Mouse (Mus musculus): ENCODE results near the gene Bcas1. TPM values are rescaled to one million over a fixed set of nuclear protein-coding genes. Genes with fewer than 3 reads are reported as not detected.
"Not testable (repeated sequence)": the region's sequence is repeated elsewhere in the genome, so short reads cannot be mapped to it uniquely, and the experiment has no call there.

Gene Bcas1
- 10.6 and 19.9 TPM in 2 replicates for polyA plus RNA-seq (2012; rRNA removed)

DNA sequence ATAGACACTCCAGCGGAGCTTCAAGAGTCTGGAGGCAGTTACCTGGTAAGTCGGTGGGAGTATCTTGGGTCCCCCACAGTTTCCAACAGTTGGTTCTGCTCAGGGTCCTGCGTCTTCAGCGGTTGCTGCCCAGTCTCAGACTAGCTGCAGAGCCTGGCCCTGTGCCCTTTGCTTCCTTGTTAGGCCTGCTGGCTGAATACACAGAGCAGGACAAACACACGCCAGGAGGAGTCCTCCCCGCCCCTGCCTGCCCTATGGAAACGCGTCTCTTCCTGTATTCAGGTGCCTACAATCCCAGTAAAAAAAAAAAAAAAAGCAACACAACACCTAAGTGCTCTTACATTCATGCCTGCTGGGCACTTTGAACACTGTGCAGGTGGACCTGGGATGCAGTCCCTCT is at the start of gene Bcas1:
Gene Bcas1 (minus strand): TSS at position 142 of the 400 bp plus-strand sequence.
- DNase-seq (ENCODE audit: low read depth, low spot score), result no peak
- WGBS, result 38% methylated on average over 8 of the region's 8 CpGs

DNA sequence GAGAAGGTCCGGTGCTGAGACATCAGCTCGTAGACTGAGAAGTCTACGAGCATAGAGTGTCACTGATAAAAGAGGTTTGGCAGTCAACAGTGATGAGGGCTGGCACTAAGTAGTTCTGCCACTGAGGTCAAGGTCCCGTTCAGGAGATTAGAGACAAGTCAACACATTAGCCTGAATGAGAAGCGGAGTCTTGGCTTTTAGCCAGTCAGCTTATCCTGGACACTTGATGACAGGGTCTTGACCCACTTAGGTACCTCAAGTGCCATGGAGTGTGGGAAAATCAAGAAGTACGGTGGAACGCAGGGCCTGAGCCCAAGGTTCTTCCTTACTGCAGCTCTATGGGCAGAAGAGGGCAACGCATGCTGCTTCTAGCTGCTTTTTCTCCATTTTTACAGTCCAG is 49.0 kb upstream of the Bcas1 start:
- WGBS, result 65% methylated on average over 8 of the region's 8 CpGs
- no peak for DNase-seq (ENCODE audit: low read depth, low spot score)

DNA sequence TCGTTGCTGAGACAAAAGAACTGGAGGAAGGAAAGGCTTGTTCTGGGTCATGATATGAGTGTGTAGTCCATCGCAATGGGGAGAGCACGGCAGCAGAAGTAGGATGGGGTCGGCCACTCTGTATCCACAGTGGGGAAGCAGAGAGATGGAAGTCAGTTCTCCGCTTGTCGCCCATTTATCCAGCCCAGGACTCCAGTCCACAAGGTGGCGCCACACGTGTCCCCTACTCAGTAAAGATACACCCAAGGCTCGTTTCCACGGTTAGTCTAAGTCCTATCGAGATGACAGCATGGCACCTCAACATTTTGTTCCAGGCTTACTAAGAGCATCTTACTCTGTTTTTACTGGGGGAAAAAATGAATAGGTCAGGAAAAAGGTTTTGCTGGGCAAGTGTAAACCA is 48.6 kb upstream of the Bcas1 start:
- 76% methylated on average over 11 of the region's 11 CpGs for WGBS
- DNase-seq (ENCODE audit: low read depth, low spot score), result no peak

DNA sequence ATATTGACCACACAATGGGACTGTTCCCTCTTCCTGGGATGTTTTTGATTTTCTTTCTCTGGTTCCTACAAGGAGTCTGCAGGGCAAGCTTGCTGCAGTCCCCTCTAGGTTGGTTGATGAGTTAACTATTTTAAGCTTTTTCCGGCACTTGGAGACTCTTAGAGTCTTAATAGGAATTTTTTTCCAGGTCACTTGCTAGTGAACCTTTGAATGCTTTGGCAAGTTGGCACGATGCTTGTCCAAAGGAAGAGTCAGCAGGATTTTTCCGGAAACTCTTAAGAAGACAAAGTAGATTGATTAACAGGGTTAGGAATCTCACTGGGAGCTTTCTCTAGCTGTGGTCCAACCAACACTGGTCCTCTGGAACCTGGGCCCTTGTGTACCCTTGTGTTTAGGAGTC is 47.5 kb upstream of the Bcas1 start:
- DNase-seq (ENCODE audit: low read depth, low spot score), result no peak
- WGBS, result 82% methylated on average over 3 of the region's 3 CpGs

DNA sequence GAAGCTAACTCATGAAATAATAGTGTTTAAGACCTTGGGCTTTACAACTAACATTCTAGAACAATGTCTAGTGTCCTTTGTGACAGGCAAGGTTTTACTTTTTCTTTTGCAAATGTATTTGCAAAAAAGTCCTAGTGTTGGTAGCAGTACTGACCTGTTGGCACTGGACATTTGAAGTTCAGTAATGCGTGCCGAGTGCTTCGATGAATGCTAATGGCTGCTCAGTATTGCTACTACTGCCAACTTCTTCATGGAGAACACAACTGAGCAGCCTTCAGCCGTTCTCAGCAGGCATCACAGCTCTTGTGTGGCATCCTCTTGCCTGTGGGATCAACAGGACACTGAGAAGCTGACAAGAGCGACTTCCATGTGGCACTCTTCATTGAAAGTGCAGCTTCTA is 46.5 kb upstream of the Bcas1 start:
- no peak for DNase-seq (ENCODE audit: low read depth, low spot score)
- WGBS, result 93% methylated on average over 5 of the region's 5 CpGs

DNA sequence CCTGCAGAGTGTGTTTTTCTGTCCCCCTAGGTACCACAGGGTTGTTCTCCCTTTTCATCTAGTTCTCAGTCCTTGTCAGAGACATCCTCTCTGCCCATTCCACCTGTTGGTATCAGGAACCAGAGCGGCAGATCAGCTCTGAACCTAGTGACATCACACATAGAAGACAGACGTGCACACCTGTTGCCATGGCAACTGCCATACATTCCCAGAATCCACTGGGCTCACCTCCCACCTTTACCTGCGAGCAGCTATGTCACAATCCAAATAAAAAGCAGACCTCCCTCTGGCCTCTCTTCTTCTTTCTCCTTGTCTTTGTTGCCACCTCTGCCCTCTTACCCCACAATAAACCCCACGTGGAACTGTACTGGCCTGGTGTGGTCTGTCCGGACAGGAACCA is 42.9 kb upstream of the Bcas1 start:
- WGBS, result 79% methylated on average over 5 of the region's 5 CpGs
- DNase-seq (ENCODE audit: low read depth, low spot score), result no peak

DNA sequence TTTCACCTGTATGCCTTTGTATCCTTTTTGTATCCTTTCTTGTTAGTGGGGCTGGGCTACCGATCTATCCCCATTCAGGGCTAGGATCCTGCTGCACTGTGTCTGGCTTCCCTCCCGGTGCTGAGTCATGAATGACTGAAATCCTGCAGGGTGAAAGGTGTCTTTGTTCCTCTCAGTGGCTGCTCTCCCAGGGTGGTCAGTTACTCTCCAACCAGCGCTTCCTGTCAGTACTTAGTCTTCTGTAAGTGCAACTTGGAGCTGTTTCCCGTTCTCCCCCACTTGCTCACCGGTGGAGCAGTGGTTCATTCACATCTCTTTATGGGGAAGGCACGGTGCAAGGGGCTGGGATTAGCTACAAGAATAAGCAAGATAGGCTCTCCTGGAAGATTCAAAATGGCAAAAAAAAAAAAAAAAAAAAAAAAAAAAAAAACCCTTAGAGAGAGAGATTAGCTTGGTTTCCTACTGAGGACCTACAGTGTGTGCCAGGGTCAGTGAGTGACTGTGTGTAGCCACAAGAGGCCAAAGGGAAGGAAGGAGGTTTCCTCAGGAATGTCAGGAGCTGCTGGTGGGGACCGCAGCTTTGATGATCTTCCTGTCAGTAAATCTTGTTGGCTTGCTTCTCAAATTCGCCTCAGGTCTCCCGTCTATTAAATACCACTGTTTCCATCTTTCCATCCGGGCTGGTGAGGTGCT is 42.1 kb upstream of the Bcas1 start:
- no peak for DNase-seq (ENCODE audit: low read depth, low spot score)
- 13% methylated on average over 10 of the region's 10 CpGs for WGBS

DNA sequence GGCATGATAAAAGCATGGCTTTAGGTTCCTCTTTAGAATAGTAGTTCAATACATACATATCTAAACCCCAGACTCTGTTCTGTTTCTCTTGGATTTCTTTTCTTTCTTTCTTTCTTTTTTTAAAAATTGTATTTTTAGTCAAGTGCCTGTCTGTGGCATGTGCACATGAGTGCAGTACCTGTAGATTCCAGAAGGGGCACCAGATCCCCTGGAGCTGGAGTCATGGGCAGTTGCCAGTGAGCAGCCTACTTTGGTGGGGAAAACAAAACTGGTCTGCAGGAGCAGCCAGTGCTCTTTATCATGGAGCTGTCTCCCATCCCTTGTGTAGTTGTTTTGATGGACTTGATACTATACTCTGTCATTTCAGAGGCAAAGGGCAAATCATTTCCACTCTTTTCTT is 40.4 kb upstream of the Bcas1 start:
- DNase-seq (ENCODE audit: low read depth, low spot score), result no peak

DNA sequence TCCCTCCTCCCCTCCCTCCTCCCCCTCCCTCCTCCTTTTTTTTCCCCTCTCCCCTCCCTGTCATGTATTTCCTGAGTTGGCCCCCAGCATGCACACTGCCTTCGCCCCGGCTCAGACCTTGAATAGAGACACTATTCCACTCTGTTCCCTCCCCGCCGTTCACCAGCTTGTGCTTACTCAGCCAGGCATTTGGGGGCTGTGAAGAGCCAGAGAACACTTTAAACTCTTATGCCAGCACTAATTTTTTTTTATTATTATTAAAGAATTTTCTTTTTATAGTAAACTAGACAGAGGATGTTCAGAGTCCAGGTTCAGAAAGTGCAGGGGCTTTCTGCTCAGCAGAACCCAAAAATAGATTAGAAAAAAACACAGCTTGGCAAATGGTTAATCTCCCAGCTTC is 37.2 kb upstream of the Bcas1 start:
- WGBS, result 63% methylated on average over 4 of the region's 4 CpGs
- DNase-seq (ENCODE audit: low read depth, low spot score), result no peak

DNA sequence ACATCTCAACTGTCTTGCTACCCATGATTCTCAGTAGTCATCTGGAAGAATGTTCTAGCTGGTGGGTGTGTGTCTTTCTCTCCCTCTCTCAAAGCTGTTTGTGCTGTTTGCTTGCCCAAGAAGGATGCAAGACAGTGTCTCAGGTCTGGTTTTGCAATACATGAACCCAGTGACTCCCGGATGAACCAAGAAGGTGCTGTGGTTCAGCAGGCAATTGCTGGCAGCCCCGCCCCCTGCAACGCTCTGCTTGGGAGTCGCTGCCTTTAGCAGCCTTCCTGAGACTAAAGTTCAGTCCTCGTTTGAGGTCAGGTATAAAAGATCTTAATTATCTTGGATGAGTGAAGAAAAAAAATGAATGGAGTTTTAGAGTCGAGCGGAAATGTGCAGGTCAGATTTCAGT is 34.0 kb upstream of the Bcas1 start:
- DNase-seq (ENCODE audit: low read depth, low spot score), result no peak
- 26% methylated on average over 7 of the region's 7 CpGs for WGBS

DNA sequence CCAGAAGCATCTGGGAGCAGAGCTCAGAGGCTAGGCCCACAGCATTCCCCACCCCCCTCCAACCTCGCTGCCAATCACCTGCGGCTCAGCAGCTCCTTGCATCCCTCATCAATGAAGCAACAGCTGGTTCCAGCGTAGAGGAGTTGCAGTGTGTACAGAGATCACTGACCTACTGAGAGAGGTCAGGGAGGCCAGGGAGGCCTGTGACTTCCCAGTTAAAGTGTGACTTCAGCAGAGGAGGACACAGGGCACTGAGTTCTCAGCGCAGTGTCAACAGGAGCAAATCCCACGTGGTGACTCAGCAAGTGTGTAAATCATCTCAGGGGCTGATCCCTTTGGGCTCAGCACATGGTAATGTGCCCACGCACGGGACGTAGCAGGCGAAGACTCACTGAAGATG is 32.2 kb upstream of the Bcas1 start:
- no peak for DNase-seq (ENCODE audit: low read depth, low spot score)
- WGBS, result 42% methylated on average over 9 of the region's 9 CpGs

DNA sequence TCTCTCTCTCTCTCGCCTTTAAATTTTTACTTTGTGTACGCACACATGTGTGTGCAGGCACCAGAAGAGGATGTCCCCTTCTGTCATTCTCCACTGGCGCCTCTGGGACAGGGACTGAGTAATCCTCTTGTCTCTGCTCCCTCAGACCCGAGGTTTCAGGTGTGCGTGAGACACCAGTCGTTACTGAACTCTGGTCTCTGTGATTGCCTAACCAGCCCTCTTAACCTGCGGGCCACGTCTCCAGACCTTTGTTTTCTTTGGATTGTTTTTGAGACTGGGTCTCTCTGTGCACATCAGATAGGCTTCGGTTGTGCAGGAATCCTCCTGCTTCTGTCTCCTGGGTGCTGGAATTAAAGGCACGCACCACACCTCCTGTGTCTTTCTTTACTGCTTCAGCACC is 31.5 kb upstream of the Bcas1 start:
- DNase-seq (ENCODE audit: low read depth, low spot score), result no peak

DNA sequence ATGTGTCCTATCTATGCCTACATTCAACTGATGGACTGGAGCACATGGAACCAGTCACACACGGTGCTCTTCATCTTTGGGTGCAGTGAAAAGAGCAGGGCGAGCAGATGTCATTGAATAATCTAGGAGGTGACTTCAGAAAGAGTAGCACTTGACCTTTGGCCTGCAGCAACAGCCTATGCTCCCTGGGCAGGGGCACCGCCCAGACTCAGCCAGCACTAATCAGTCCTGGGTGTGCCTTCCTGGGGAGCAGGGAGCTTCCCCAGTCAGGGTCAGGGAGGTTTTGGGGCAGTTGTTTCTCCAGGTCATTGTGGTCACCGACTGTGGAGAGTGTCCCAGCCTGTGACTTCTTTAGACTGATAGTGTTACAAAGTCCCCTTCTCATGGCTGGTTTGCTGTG is 26.2 kb upstream of the Bcas1 start:
- WGBS, result 26% methylated on average over 4 of the region's 4 CpGs
- not testable (repeated sequence) for DNase-seq (ENCODE audit: low read depth, low spot score)

More for the DNA sequence above, 31.5 kb upstream of the Bcas1 start:
- WGBS, result 49% methylated on average over 10 of the region's 10 CpGs

DNA sequence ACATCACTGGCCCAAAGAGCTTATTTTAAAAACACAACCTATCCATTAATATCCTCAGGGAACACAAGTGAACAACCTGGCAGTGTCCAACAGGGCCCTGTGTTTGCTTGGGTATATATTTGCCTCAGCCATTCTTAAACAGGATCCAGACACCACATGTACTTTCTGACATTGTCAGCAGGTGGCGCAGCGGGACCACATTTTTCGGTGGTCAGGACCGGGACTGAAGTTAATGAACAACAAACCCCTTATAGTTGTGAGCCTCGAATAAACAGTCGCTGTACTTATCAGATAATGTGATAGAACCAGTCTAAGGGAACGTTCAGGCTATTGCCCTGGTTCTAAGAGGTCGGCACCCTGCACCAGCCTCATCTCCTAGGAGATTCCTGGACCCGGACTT is 23.3 kb upstream of the Bcas1 start:
- DNase-seq (ENCODE audit: low read depth, low spot score), result peak; percentile 83

DNA sequence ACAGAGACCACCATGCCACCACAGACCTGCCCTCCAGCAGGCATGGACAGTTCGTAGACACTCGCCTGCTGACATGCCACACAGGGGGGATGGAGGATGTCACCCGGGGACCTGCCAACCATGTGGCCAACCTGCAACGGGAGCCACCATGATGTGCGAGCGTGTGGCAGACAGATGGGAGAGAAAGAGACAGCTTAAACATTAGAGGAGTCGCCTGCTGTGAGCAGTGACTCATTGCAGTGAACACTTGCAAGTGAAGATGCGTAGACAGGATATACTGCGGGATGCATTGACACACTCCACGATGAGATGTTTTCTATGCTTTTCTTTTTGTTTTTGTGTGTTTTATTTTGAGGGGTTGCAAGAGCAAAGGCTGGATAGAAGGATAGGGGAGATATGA is 20.0 kb upstream of the Bcas1 start:
- 78% methylated on average over 10 of the region's 10 CpGs for WGBS
- no peak for DNase-seq (ENCODE audit: low read depth, low spot score)

More for the DNA sequence above, 23.3 kb upstream of the Bcas1 start:
- WGBS, result 4% methylated on average over 9 of the region's 9 CpGs

DNA sequence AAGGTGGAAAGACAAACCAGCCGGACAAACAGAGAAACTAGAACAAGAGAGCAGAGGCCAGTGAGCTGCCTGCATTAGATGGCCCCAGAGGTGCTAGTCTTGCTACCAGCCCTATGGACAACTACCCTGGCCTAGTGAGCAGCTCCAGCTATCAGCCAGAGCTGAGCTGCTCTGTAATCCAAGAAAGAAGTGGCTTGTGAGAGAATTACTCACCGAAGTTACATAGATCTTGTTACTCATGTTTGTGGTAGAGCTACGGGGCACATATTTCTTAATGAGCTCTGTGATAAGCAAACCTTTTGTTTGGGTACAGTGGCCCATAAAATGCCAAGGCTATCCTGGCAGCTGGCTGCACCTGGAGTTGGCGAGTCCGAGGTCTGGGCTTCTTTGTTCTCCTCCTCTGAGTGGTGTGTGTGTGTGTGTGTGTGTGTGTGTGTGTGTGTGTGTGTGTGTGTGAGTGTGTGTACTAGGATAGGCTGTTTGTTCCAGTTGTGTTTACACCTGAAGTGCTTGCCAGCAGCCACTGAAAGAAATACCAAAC is 19.3 kb upstream of the Bcas1 start:
- no peak for DNase-seq (ENCODE audit: low read depth, low spot score)
- 21% methylated on average over 5 of the region's 5 CpGs for WGBS

DNA sequence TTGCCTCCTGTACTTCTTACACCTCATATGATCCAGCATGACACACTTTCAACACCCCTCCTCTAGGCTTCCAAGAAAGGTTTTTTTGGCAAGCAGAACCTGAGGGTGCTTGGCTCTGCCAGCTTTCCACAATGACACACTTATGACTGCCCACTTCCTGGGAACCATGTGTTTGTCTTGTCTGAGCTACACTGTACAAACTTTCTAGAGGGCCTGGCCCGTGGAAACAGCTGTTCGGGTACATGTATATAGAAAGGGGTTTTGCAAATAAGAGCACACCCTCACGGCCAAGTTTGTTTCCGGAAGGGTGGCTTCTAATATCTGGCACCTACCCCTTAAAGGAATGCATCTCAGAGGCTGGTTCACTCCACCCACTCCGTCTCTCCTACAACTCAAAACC is 18.2 kb upstream of the Bcas1 start:
- 22% methylated on average over 5 of the region's 5 CpGs for WGBS
- no peak for DNase-seq (ENCODE audit: low read depth, low spot score)

DNA sequence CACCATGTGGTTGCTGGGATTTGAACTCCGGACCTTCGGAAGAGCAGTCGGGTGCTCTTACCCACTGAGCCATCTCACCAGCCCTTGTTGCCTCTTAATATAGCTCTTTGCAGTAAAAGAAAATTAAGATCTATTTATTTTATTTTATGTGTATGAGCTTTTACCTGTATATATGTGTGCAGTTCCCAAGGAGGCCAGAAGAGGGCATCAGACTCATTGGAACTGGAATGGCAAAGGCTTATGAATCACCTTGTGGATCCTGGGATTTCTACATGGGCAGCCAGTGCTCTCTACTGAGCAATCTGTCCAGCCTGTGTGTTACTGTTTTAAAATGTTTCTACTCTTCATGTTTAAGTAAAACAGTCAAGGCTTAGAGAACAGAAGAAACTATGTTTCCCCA is 14.9 kb upstream of the Bcas1 start:
- WGBS, result 78% methylated on average over 3 of the region's 3 CpGs
- DNase-seq (ENCODE audit: low read depth, low spot score), result no peak

DNA sequence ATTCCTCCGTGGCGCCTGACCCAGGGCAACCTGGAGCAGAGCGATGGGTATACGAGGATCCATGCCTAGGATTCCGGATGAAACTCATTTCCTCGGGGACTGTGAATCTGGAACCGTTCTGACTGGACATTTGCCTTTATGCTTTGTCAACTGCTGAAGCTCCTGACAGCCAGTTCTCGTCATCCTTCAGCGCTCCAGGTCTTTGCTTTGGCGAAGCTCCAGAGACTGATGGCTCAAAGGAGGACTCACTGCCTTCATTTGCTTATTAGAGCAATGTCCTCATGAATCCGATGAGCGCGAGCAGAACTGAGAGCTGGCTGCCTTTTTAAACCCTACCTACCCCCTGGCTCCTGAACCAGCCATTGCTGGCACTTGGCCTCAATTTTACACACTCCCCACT is 11.1 kb upstream of the Bcas1 start:
- WGBS, result 43% methylated on average over 13 of the region's 13 CpGs
- no peak for DNase-seq (ENCODE audit: low read depth, low spot score)

DNA sequence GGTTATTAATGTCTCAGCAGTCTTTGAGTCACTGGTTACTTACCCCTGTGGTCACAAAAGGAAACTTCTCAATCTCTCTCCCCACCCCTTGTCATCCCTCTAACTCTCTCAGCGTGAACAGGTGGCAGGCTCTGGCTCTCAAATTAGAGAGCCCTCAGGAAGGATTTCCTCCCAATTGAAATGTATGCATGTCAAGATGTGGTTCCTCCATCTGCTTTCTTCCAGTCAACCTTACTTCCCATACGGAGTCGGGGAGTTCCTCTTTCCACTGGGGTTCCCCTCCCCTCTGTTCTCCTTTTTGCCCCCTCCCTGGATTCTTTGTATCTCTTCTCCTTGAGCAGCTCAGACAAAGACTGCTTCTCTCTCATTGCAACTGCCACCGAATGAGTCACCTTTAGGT is 8.6 kb upstream of the Bcas1 start:
- no peak for DNase-seq (ENCODE audit: low read depth, low spot score)
- 72% methylated on average over 4 of the region's 4 CpGs for WGBS

DNA sequence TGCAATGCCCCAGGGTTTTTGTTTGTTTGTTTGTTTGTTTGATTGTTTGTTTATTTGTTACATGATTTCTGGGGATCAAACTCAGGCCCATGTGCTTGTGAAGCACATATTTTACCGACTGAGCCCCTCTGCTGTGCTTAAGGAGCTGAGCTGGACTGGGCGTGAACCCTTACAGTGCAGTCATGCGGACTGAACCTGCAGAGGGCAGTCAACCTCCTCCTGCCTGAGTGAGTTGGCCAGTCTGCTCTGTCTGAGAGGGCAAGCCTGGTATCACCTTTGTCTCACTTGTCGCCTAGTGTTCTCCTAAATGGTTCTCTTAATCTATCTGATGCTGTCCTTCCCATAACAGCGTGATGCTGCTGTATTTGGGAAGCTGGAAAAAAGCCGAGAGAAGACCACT is 4.5 kb upstream of the Bcas1 start:
- 71% methylated on average over 6 of the region's 6 CpGs for WGBS
- DNase-seq (ENCODE audit: low read depth, low spot score), result no peak

DNA sequence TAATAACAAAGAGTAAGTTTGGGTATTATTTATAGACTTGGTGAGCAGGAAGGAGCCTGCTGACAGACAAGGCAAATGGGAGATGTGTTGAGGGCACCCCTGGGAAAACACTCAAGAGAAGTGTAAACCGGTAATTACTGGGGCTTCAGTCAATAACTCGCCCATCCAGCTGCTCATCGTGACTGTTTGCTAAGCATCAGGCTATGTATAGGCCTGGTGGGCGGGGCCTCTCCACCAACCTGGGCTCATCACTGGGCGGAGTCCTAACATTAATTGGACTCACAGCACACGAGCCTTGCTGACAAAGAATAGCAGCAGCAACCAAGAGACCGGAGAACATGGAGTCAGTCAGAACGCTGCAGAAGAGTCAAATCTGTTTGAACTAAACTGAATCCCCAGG is 1.3 kb upstream of the Bcas1 start:
- no peak for DNase-seq (ENCODE audit: low read depth, low spot score)
- WGBS, result 28% methylated on average over 8 of the region's 8 CpGs
